Comparison of ENCODE assay signal across 24 mouse cellular contexts in the genomic region with DNA sequence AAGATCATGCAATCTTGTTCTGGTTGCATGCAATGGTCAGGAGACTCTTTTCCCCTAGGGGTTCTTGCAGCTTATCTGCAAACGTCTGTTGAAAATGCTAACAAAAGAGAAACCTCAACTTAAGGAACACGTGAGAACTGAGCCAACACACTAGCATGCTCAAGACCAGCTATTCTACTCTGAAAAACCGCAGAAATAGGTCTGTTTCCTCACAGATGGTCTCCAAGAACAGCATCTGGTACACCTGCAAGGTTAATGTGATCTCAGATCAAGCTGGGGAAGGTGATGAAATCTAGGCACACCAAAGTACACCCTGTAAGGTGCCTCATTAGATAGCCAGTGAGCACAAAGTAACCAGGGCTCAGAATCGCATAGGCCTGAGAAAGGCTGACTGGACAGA. TPM values are rescaled to one million over a fixed set of nuclear protein-coding genes. Genes with fewer than 3 reads are reported as not detected.
DNase-seq lines count a peak whose midpoint lies in the region; ATAC-seq and TF ChIP-seq lines count a peak whose summit lies in the region.
"Had no signal": no experiment of that assay in that cellular context is flagged by ENCODE, and none has a peak within 500 bp of the region (broad histone marks: within the 10 kb centered on the region; RNA-seq: fewer than 3 reads in every experiment).

No protein-coding gene starts in this region.

- WGBS in heart, embryonic 11.5 days (ENCODE audit: insufficient replicate concordance): 84% methylated on average over 4 of the region's 4 CpGs
- WGBS in thymus, adult 2 months: 6% methylated on average over 4 of the region's 4 CpGs
- 87% methylated on average over 4 of the region's 4 CpGs for WGBS in midbrain, postnatal 0 days

- no peak for ATAC-seq in heart, embryonic 11.5 days (replicated peaks; ENCODE audit: insufficient number of reproducible peaks, low FRiP score, low TSS enrichment)
- peak; percentile 60 for ATAC-seq in G1E (ENCODE audit: extremely low read depth, insufficient number of reproducible peaks, low FRiP score, poor library complexity, severe bottlenecking)
- ATAC-seq in midbrain, postnatal 0 days (ENCODE audit: low FRiP score): no peak
- ATAC-seq: forebrain, embryonic 16.5 days; hindbrain, postnatal 0 days; intestine, postnatal 0 days; midbrain, embryonic 13.5 days had no signal

- no peak for TF ChIP-seq POLR2A in thymus, adult 2 months (IDR thresholded peaks at IDR 0.05; ENCODE audit: control insufficient read depth, extremely low read depth, insufficient read depth, low read length, poor library complexity)

- no peak for TF ChIP-seq CTCF in G1E (IDR thresholded peaks at IDR 0.05; ENCODE audit: low read depth, low read length)
- no peak for TF ChIP-seq CTCF in thymus, adult 2 months (IDR thresholded peaks at IDR 0.05; ENCODE audit: borderline replicate concordance, control insufficient read depth, extremely low read depth, insufficient read depth, low read length, poor library complexity)
- no peak for TF ChIP-seq CTCF in midbrain, postnatal 0 days (IDR thresholded peaks at IDR 0.05)

- peak; percentile 69 for DNase-seq in heart, adult 11 months
- DNase-seq in G1E (ENCODE audit: low spot score): peak; percentile 14
- peak; percentile 58 for DNase-seq in thymus, adult 2 months
- DNase-seq in thymus, postnatal 36 days: peak; percentile 36 to 47
- DNase-seq in cerebellum, adult 18-20 months: no peak
- no peak for DNase-seq in retina, embryonic 14.5 days (ENCODE audit: low spot score)
- no peak for DNase-seq in midbrain, postnatal 0 days (ENCODE audit: low spot score)
- DNase-seq: adrenal gland, adult 8-10 months; cerebellum, adult 8-10 months; heart, postnatal 36 days; kidney, postnatal 25 days; liver; lung, adult 2 months; lung, postnatal 10 days; right cerebral cortex, adult 18-20 months had no signal

- H3K27ac ChIP-seq in heart, embryonic 11.5 days (ENCODE audit: low read depth, low read length): no peak overlapping the region
- peak overlapping the region; percentile 89 for H3K27ac ChIP-seq in thymus, adult 2 months (ENCODE audit: control insufficient read depth, insufficient read depth, low read length)
- no peak overlapping the region for H3K27ac ChIP-seq in midbrain, postnatal 0 days (ENCODE audit: low read depth, low read length)
- H3K27ac ChIP-seq: embryonic facial prominence, embryonic 13.5 days; hindbrain, embryonic 12.5 days; hindbrain, postnatal 0 days; liver, embryonic 14.5 days; macrophage; midbrain, embryonic 13.5 days had no signal

- H3K9me3 ChIP-seq in heart, embryonic 11.5 days (replicated peaks; ENCODE audit: control insufficient read depth, low read length): no peaks in the 10 kb centered on the region
- no peaks in the 10 kb centered on the region for H3K9me3 ChIP-seq in G1E (replicated peaks)
- H3K9me3 ChIP-seq in midbrain, postnatal 0 days (ENCODE audit: low read length): no peaks in the 10 kb centered on the region
- H3K9me3 ChIP-seq: embryonic facial prominence, embryonic 13.5 days; hindbrain, embryonic 12.5 days; midbrain, embryonic 13.5 days had no signal

- H3K27me3 ChIP-seq in heart, embryonic 11.5 days (ENCODE audit: control insufficient read depth, insufficient read depth, low read length): no peaks in the 10 kb centered on the region
- no peaks in the 10 kb centered on the region for H3K27me3 ChIP-seq in G1E (ENCODE audit: insufficient read depth, low read length)
- no peaks in the 10 kb centered on the region for H3K27me3 ChIP-seq in thymus, adult 2 months (ENCODE audit: control insufficient read depth, insufficient read depth, low read length)
- no peaks in the 10 kb centered on the region for H3K27me3 ChIP-seq in midbrain, postnatal 0 days (ENCODE audit: insufficient read depth, low read length)
- H3K27me3 ChIP-seq: embryonic facial prominence, embryonic 13.5 days; hindbrain, embryonic 12.5 days; midbrain, embryonic 13.5 days had no signal

- peaks cover 6% of the 10 kb centered on the region for H3K36me3 ChIP-seq in heart, embryonic 11.5 days (ENCODE audit: control insufficient read depth, insufficient read depth, low read length)
- peaks cover 88% of the 10 kb centered on the region for H3K36me3 ChIP-seq in G1E (replicated peaks)
- H3K36me3 ChIP-seq in thymus, adult 2 months (ENCODE audit: control insufficient read depth, insufficient read depth, low read length): peaks cover 61% of the 10 kb centered on the region
- H3K36me3 ChIP-seq in midbrain, postnatal 0 days (ENCODE audit: insufficient read depth, low read length): peaks cover 17% of the 10 kb centered on the region

- no peaks in the 10 kb centered on the region for H3K4me1 ChIP-seq in heart, embryonic 11.5 days (ENCODE audit: control insufficient read depth, insufficient read depth, low read length)
- peaks cover 40% of the 10 kb centered on the region for H3K4me1 ChIP-seq in G1E (ENCODE audit: insufficient read depth, low read depth, low read length)
- H3K4me1 ChIP-seq in thymus, adult 2 months (replicated peaks; ENCODE audit: control insufficient read depth, insufficient read depth, low read length): peaks cover 34% of the 10 kb centered on the region
- H3K4me1 ChIP-seq in midbrain, postnatal 0 days (ENCODE audit: insufficient read depth, low read length): no peaks in the 10 kb centered on the region
- H3K4me1 ChIP-seq: hindbrain, embryonic 12.5 days; midbrain, embryonic 13.5 days had no signal

- no peak overlapping the region for H3K9ac ChIP-seq in heart, embryonic 11.5 days (ENCODE audit: low read depth, low read length)
- H3K9ac ChIP-seq in midbrain, postnatal 0 days (replicated peaks; ENCODE audit: low read length, poor library complexity, severe bottlenecking): no peak overlapping the region
- H3K9ac ChIP-seq: embryonic facial prominence, embryonic 13.5 days; hindbrain, embryonic 12.5 days; liver, embryonic 14.5 days; midbrain, embryonic 13.5 days had no signal

- no peak overlapping the region for H3K4me2 ChIP-seq in heart, embryonic 11.5 days
- no peak overlapping the region for H3K4me2 ChIP-seq in midbrain, postnatal 0 days (ENCODE audit: low read depth, low read length, poor library complexity, severe bottlenecking)
- H3K4me2 ChIP-seq: embryonic facial prominence, embryonic 13.5 days; hindbrain, embryonic 12.5 days; midbrain, embryonic 13.5 days had no signal

- H3K4me3 ChIP-seq in heart, embryonic 11.5 days (ENCODE audit: low read depth, low read length): no peak overlapping the region
- no peak overlapping the region for H3K4me3 ChIP-seq in G1E (ENCODE audit: low read depth, low read length)
- H3K4me3 ChIP-seq in thymus, adult 2 months (ENCODE audit: control insufficient read depth, insufficient read depth, low read length): no peak overlapping the region
- H3K4me3 ChIP-seq in midbrain, postnatal 0 days (ENCODE audit: low read depth, low read length): no peak overlapping the region
- H3K4me3 ChIP-seq: embryonic facial prominence, embryonic 13.5 days; hindbrain, embryonic 12.5 days; midbrain, embryonic 13.5 days had no signal

RNA-seq across cellular contexts. Expression of gene Edem1, which starts 11.0 kb away (rescaled TPM):
- 18.6 and 19.4 TPM in 2 replicates for polyA plus RNA-seq in heart, embryonic 11.5 days (2014; fragmentation: Nextera tagmentation; extraction: Ambion mirVana)
- total RNA-seq in G1E (2014; fragmentation: Nextera tagmentation) (58.4 and 66.1 TPM in 2 replicates), G1E (2017) (79.5 and 84.2 TPM in 2 replicates)
- polyA plus RNA-seq in G1E (2012): 9.6 and 10.3 TPM in 2 replicates
- polyA plus RNA-seq in thymus, adult 2 months (2012; rRNA removed): 241 and 286 TPM in 2 replicates
- total RNA-seq in midbrain, postnatal 0 days (2014; rRNA removed): 11.3 and 13.4 TPM in 2 replicates
- 3.1 and 3.7 TPM in 2 replicates for polyA plus RNA-seq in midbrain, postnatal 0 days (2015; fragmentation: Nextera tagmentation; extraction: Ambion mirVana)

RNA-seq across cellular contexts. Expression of gene Arl8b, which starts 56.5 kb away (rescaled TPM):
- 68.4 and 79.3 TPM in 2 replicates for polyA plus RNA-seq in heart, embryonic 11.5 days (2014; fragmentation: Nextera tagmentation; extraction: Ambion mirVana)
- total RNA-seq in G1E (2014; fragmentation: Nextera tagmentation): 400 and 537 TPM in 2 replicates
- total RNA-seq in G1E (2017): 168 and 207 TPM in 2 replicates
- polyA plus RNA-seq in G1E (2012): 18.8 and 20.9 TPM in 2 replicates
- polyA plus RNA-seq in thymus, adult 2 months (2012; rRNA removed): 22.1 and 22.3 TPM in 2 replicates
- total RNA-seq in midbrain, postnatal 0 days (2014; rRNA removed): 73.1 and 73.9 TPM in 2 replicates
- polyA plus RNA-seq in midbrain, postnatal 0 days (2015; fragmentation: Nextera tagmentation; extraction: Ambion mirVana): 89.6 and 105 TPM in 2 replicates

Comparison
In these comparisons a context has a peak if more than half of its experiments do, and no peak if none do; other contexts are left out.
1. DNase-seq: peak in heart, adult 11 months (single experiment), G1E (single experiment), thymus, adult 2 months (single experiment) and thymus, postnatal 36 days (2 of 2); none in cerebellum, adult 18-20 months (0 of 2), retina, embryonic 14.5 days (single experiment) and midbrain, postnatal 0 days (single experiment).
2. RNA of gene Edem1, which starts 11.0 kb away (polyA plus RNA-seq): 241 to 286 TPM in thymus, adult 2 months; 18.6 to 19.4 TPM in heart, embryonic 11.5 days, 9.6 to 10.3 TPM in G1E and 3.1 to 3.7 TPM in midbrain, postnatal 0 days; every median in the first group is over 10 times any median in the second.